Mouse (Mus musculus): Measurements from ENCODE around the gene Sacs. TPM values are rescaled to one million over a fixed set of nuclear protein-coding genes. Genes with fewer than 3 reads are reported as not detected.

Sacs gene
- polyA plus RNA-seq, 2 experiments: 1.5 to 1.9 TPM

GRCm38 (mm10) chr14:61128961-61129507, 9.2 kb upstream of the Sacs start:
- no peak overlapping the region for H3K4me3 ChIP-seq (ENCODE audit: insufficient read depth in 1 of 2, low read depth in 2 of 2, low read length in 2 of 2)
- no peaks in the 10 kb centered on the region for H3K36me3 ChIP-seq (replicated peaks; ENCODE audit: control insufficient read depth, insufficient read depth, low read depth)
- WGBS (ENCODE audit: insufficient replicate concordance): 58% methylated on average over 7 of the region's 7 CpGs
- H3K27ac ChIP-seq: no peak overlapping the region
- DNase-seq (ENCODE audit: low read depth in 3 of 3, low spot score in 3 of 3) (no peak), ATAC-seq (ENCODE audit: insufficient read depth) (no peak)
- H3K4me1 ChIP-seq (replicated peaks; ENCODE audit: control insufficient read depth in 2 of 2, insufficient read depth in 2 of 2, low read length in 1 of 2): peaks cover 0 to 2% of the 10 kb centered on the region in 2 experiments; a peak in 1 of 4 replicates
- TF ChIP-seq EP300 (IDR thresholded peaks at IDR 0.05; ENCODE audit: low read depth) (no peak), CTCF (IDR thresholded peaks at IDR 0.05; ENCODE audit: low read depth) (no peak)
- no peak overlapping the region for H3K4me2 ChIP-seq (ENCODE audit: low read depth)
- H3K9ac ChIP-seq (replicated peaks): no peak overlapping the region
- H3K27me3 ChIP-seq (ENCODE audit: control insufficient read depth, insufficient read depth, low read length): no peaks in the 10 kb centered on the region
- H3K9me3 ChIP-seq (ENCODE audit: control insufficient read depth, low read length): no peaks in the 10 kb centered on the region

- DNase-seq (ENCODE audit: low read depth in 3 of 3, low spot score in 3 of 3) (no peak), ATAC-seq (ENCODE audit: insufficient read depth) (no peak)
- H3K9ac ChIP-seq (replicated peaks): no peak overlapping the region
- H3K4me3 ChIP-seq (ENCODE audit: insufficient read depth in 1 of 2, low read depth in 2 of 2, low read length in 2 of 2): no peak overlapping the region
- no peaks in the 10 kb centered on the region for H3K4me1 ChIP-seq (replicated peaks; ENCODE audit: control insufficient read depth in 2 of 2, insufficient read depth in 2 of 2, low read length in 1 of 2)
- H3K9me3 ChIP-seq (ENCODE audit: control insufficient read depth, low read length): no peaks in the 10 kb centered on the region
- H3K36me3 ChIP-seq (replicated peaks; ENCODE audit: control insufficient read depth, insufficient read depth, low read depth): no peaks in the 10 kb centered on the region
- 58% methylated on average over 1 of the region's 1 CpGs for WGBS (ENCODE audit: insufficient replicate concordance)
- no peaks in the 10 kb centered on the region; the same call in 1 of the 2 replicates for H3K27me3 ChIP-seq (ENCODE audit: control insufficient read depth, insufficient read depth, low read length)
- H3K27ac ChIP-seq: no peak overlapping the region
- TF ChIP-seq CTCF (IDR thresholded peaks at IDR 0.05; ENCODE audit: low read depth) (no peak), EP300 (IDR thresholded peaks at IDR 0.05; ENCODE audit: low read depth) (no peak)
- no peak overlapping the region for H3K4me2 ChIP-seq (ENCODE audit: low read depth)
Observed at GRCm38 (mm10) chr14:61132556-61132955, 5.7 kb upstream of the Sacs start.

- no peaks in the 10 kb centered on the region for H3K36me3 ChIP-seq (replicated peaks; ENCODE audit: control insufficient read depth, insufficient read depth, low read depth)
- no peak for DNase-seq (ENCODE audit: low read depth in 3 of 3, low spot score in 3 of 3)
Observed at GRCm38 (mm10) chr14:61134381-61135030, 3.8 kb upstream of the Sacs start.

GRCm38 (mm10) chr14:61137410-61137809, 847 bp upstream of the Sacs start:
- Histone ChIP-seq H3K4me2 (ENCODE audit: low read depth) (no peak overlapping the region), H3K9ac (replicated peaks) (no peak overlapping the region), H3K27ac (no peak overlapping the region), H3K27me3 (ENCODE audit: control insufficient read depth, insufficient read depth, low read length) (peaks cover 11% of the 10 kb centered on the region), H3K9me3 (ENCODE audit: control insufficient read depth, low read length) (no peaks in the 10 kb centered on the region), H3K36me3 (replicated peaks; ENCODE audit: control insufficient read depth, insufficient read depth, low read depth) (no peaks in the 10 kb centered on the region), H3K4me1 (replicated peaks; ENCODE audit: control insufficient read depth in 2 of 2, insufficient read depth in 2 of 2, low read length in 1 of 2) (no peaks in the 10 kb centered on the region), H3K4me3 (ENCODE audit: insufficient read depth in 1 of 2, low read depth in 2 of 2, low read length in 2 of 2) (no peak overlapping the region)
- TF ChIP-seq CTCF (IDR thresholded peaks at IDR 0.05; ENCODE audit: low read depth) (no peak), EP300 (IDR thresholded peaks at IDR 0.05; ENCODE audit: low read depth) (no peak)
- 57% methylated on average over 5 of the region's 5 CpGs for WGBS (ENCODE audit: insufficient replicate concordance)
- ATAC-seq (ENCODE audit: insufficient read depth) (no peak), DNase-seq (ENCODE audit: low read depth in 3 of 3, low spot score in 3 of 3) (no peak)

More at GRCm38 (mm10) chr14:61134381-61135030, 3.8 kb upstream of the Sacs start:
- Histone ChIP-seq H3K9me3 (ENCODE audit: control insufficient read depth, low read length) (no peaks in the 10 kb centered on the region), H3K27ac (no peak overlapping the region), H3K4me2 (ENCODE audit: low read depth) (no peak overlapping the region), H3K27me3 (ENCODE audit: control insufficient read depth, insufficient read depth, low read length) (peaks cover 10% of the 10 kb centered on the region), H3K4me1 (replicated peaks; ENCODE audit: control insufficient read depth in 2 of 2, insufficient read depth in 2 of 2, low read length in 1 of 2) (no peaks in the 10 kb centered on the region), H3K9ac (replicated peaks) (no peak overlapping the region), H3K4me3 (ENCODE audit: insufficient read depth in 1 of 2, low read depth in 2 of 2, low read length in 2 of 2) (no peak overlapping the region)
- ATAC-seq (ENCODE audit: insufficient read depth): no peak
- WGBS (ENCODE audit: insufficient replicate concordance): 50% methylated on average over 5 of the region's 5 CpGs
- TF ChIP-seq EP300 (IDR thresholded peaks at IDR 0.05; ENCODE audit: low read depth) (no peak), CTCF (IDR thresholded peaks at IDR 0.05; ENCODE audit: low read depth) (no peak)

- no peaks in the 10 kb centered on the region for H3K4me1 ChIP-seq (replicated peaks; ENCODE audit: control insufficient read depth in 2 of 2, insufficient read depth in 2 of 2, low read length in 1 of 2)
- H3K27ac ChIP-seq: no peak overlapping the region
- WGBS (ENCODE audit: insufficient replicate concordance): 25% methylated on average over 8 of the region's 8 CpGs
- DNase-seq (ENCODE audit: low read depth in 3 of 3, low spot score in 3 of 3) (no peak), ATAC-seq (ENCODE audit: insufficient read depth) (no peak)
- no peaks in the 10 kb centered on the region for H3K36me3 ChIP-seq (replicated peaks; ENCODE audit: control insufficient read depth, insufficient read depth, low read depth)
- H3K4me3 ChIP-seq (ENCODE audit: insufficient read depth in 1 of 2, low read depth in 2 of 2, low read length in 2 of 2): peak overlapping the region in 1 of 2 experiments; percentile 43; a peak in 2 of 4 replicates
- no peaks in the 10 kb centered on the region for H3K9me3 ChIP-seq (ENCODE audit: control insufficient read depth, low read length)
- no peak for TF ChIP-seq EP300 (IDR thresholded peaks at IDR 0.05; ENCODE audit: low read depth)
- no peak for TF ChIP-seq CTCF (IDR thresholded peaks at IDR 0.05; ENCODE audit: low read depth)
- H3K9ac ChIP-seq (replicated peaks): no peak overlapping the region
- peak overlapping the region; percentile 42 for H3K4me2 ChIP-seq (ENCODE audit: low read depth)
- H3K27me3 ChIP-seq (ENCODE audit: control insufficient read depth, insufficient read depth, low read length): peaks cover 11% of the 10 kb centered on the region
Observed at GRCm38 (mm10) chr14:61138727-61139067, 440 bp downstream of the Sacs start.

Data from liver, embryonic 14.5 days (tissue).